ENCODE assay signal across 9 mouse cellular contexts in the genomic region with DNA sequence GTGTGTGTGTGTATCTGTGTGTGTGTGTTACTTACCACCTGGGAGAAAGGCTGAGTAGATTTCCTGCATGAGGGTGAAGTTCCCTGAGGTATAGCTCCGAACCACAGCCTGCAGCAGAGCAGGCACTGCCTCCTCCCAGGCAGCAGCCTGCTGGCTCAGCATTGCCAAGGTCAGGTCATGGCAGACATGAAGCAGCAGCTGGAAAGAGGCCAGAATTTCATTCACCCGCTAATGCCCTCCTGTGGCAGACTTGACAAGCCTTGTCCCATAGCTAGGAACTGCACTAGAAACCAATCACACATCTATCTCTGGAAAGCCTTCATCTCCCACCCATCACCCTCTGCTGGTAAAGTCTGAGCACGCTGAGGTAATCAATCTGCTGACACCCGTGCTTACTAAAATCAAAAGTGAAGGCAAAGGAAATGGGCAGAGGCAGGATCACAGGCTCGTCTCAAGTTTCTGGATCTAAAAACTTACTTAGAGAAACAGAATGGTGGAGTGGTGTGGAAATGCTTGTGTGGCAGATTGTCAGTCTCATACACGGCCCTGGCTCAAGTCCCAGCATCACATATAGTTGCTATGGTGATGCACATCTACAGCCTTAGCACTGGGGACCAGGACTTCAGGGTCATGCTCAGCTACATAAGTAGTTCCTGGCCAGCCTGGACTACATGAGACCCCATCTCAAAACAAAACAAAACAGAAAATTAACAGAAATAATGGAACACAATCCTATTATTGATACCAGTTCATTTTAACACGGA. TPM values are rescaled to one million over a fixed set of nuclear protein-coding genes. Genes with fewer than 3 reads are reported as not detected.
DNase-seq lines count a peak whose midpoint lies in the region; ATAC-seq and TF ChIP-seq lines count a peak whose summit lies in the region.
"Had no signal": no experiment of that assay in that cellular context is flagged by ENCODE, and none has a peak within 500 bp of the region (broad histone marks: within the 10 kb centered on the region; RNA-seq: fewer than 3 reads in every experiment).

No protein-coding gene starts in this region.

- no peak for TF ChIP-seq CTCF in lung, adult 2 months (IDR thresholded peaks at IDR 0.05; ENCODE audit: insufficient read depth, low read length)
- peak; percentile 55 for TF ChIP-seq CTCF in kidney, adult 2 months (conservative IDR thresholded peaks at IDR 0.05; ENCODE audit: insufficient read depth, insufficient read length, low read depth, low read length)

- intact Hi-C loops in gastrocnemius, postnatal 14 days (cut with DNase I; ENCODE audit: low total_unique reads) = no loop called here

- no peak overlapping the region for H3K27ac ChIP-seq in kidney, adult 2 months (ENCODE audit: insufficient read depth, low read depth, low read length)
- H3K27ac ChIP-seq in forebrain, embryonic 15.5 days (replicated peaks) = no peak overlapping the region

- no peak overlapping the region for H3K4me2 ChIP-seq in forebrain, embryonic 15.5 days (replicated peaks)

- no peaks in the 10 kb centered on the region for H3K4me1 ChIP-seq in lung, adult 2 months (ENCODE audit: control insufficient read depth, insufficient read depth, low read length)
- no peaks in the 10 kb centered on the region; the same call in 1 of the 2 replicates for H3K4me1 ChIP-seq in kidney, adult 2 months (ENCODE audit: control insufficient read depth, insufficient read depth, low read length)
- peaks cover 4% of the 10 kb centered on the region; the same call in 1 of the 2 replicates for H3K4me1 ChIP-seq in forebrain, embryonic 15.5 days

- no peaks in the 10 kb centered on the region for H3K9me3 ChIP-seq in forebrain, embryonic 15.5 days

- no peaks in the 10 kb centered on the region for H3K27me3 ChIP-seq in kidney, adult 2 months (replicated peaks; ENCODE audit: control insufficient read depth, insufficient read depth, low read length)
- H3K27me3 ChIP-seq in forebrain, embryonic 15.5 days = no peaks in the 10 kb centered on the region

- no peak for ATAC-seq in forebrain, embryonic 15.5 days (replicated peaks)

- no peak for TF ChIP-seq POLR2A in lung, adult 2 months (IDR thresholded peaks at IDR 0.05; ENCODE audit: borderline replicate concordance, extremely low read depth, low read depth, low read length)
- TF ChIP-seq POLR2A in kidney, adult 2 months (IDR thresholded peaks at IDR 0.05; ENCODE audit: low read depth, low read length) = no peak

- no peak overlapping the region for H3K9ac ChIP-seq in forebrain, embryonic 15.5 days (replicated peaks)

- H3K4me3 ChIP-seq in lung, adult 2 months (replicated peaks; ENCODE audit: extremely low read depth, low read depth, low read length) = no peak overlapping the region
- H3K4me3 ChIP-seq in kidney, adult 2 months (ENCODE audit: insufficient read depth, low read depth, low read length) = no peak overlapping the region
- no peak overlapping the region for H3K4me3 ChIP-seq in forebrain, embryonic 15.5 days

- WGBS in lung, adult 2 months = 49% methylated on average over 7 of the region's 7 CpGs
- WGBS in kidney, adult 2 months = 27% methylated on average over 7 of the region's 7 CpGs
- 69% methylated on average over 7 of the region's 7 CpGs for WGBS in forebrain, embryonic 15.5 days

- no peaks in the 10 kb centered on the region; the same call in 1 of the 2 replicates for H3K36me3 ChIP-seq in kidney, adult 2 months (ENCODE audit: control insufficient read depth, insufficient read depth, low read length)
- H3K36me3 ChIP-seq in forebrain, embryonic 15.5 days = peaks cover 65% of the 10 kb centered on the region

- DNase-seq in lung, adult 18-20 months = peak; percentile 35 to 54
- DNase-seq in lung, adult 2 months = no peak
- DNase-seq in adrenal gland, postnatal 25 days = peak; percentile 79
- peak; percentile 72 for DNase-seq in gastrocnemius, postnatal 14 days
- DNase-seq in kidney, adult 2 months = peak; percentile 91
- DNase-seq in lung, postnatal 14 days = peak; percentile 48
- peak; percentile 74 for DNase-seq in testis, postnatal 14 days (ENCODE audit: low spot score)

RNA-seq across cellular contexts. Expression of a gene that starts 22.6 kb away (rescaled TPM):
- 41.5 and 64.0 TPM in 2 replicates for polyA plus RNA-seq in lung, adult 2 months (2012; rRNA removed)
- 54.1 and 65.5 TPM in 2 replicates for total RNA-seq in adrenal gland, postnatal 25 days (2021)
- 10 to 100 TPM; 31.3 to 32.1 TPM for total RNA-seq in gastrocnemius, postnatal 14 days (2021)
- polyA plus RNA-seq in kidney, adult 2 months (2012; rRNA removed) = 43.8 and 47.2 TPM in 2 replicates
- 147 TPM in 2 replicates for polyA plus RNA-seq in forebrain, embryonic 15.5 days (2015; fragmentation: Nextera tagmentation; extraction: Ambion mirVana)

RNA-seq across cellular contexts. Expression of a gene that starts 33.6 kb away (rescaled TPM):
- polyA plus RNA-seq in lung, adult 2 months (2012; rRNA removed) = 0.42 and 1.6 TPM in 2 replicates
- 1.0 and 1.7 TPM in 2 replicates for total RNA-seq in adrenal gland, postnatal 25 days (2021)
- total RNA-seq in gastrocnemius, postnatal 14 days (2021) = not detected
- 0.16 TPM in 2 replicates for polyA plus RNA-seq in kidney, adult 2 months (2012; rRNA removed)
- polyA plus RNA-seq in forebrain, embryonic 15.5 days (2015; fragmentation: Nextera tagmentation; extraction: Ambion mirVana) = not detected in 2 replicates
- polyA plus RNA-seq: intestine, embryonic 14.5 days had no signal

RNA-seq across cellular contexts. Expression of a gene that starts 41.8 kb away (rescaled TPM):
- polyA plus RNA-seq in lung, adult 2 months (2012; rRNA removed) = 5.5 and 5.7 TPM in 2 replicates
- total RNA-seq in adrenal gland, postnatal 25 days (2021) = 23.3 and 26.5 TPM in 2 replicates
- 10 to 100 TPM in 1 of 2 experiments, 1 to 10 TPM in 1; 9.5 to 10.8 TPM for total RNA-seq in gastrocnemius, postnatal 14 days (2021)
- polyA plus RNA-seq in kidney, adult 2 months (2012; rRNA removed) = 5.3 and 6.3 TPM in 2 replicates
- 12.7 and 15.9 TPM in 2 replicates for polyA plus RNA-seq in forebrain, embryonic 15.5 days (2015; fragmentation: Nextera tagmentation; extraction: Ambion mirVana)

RNA-seq across cellular contexts. Expression of a gene that starts 44.9 kb away (rescaled TPM):
- polyA plus RNA-seq in lung, adult 2 months (2012; rRNA removed) = 18.4 and 22.6 TPM in 2 replicates
- 70.7 and 72.0 TPM in 2 replicates for total RNA-seq in adrenal gland, postnatal 25 days (2021)
- 10 to 100 TPM; 39.7 to 43.8 TPM for total RNA-seq in gastrocnemius, postnatal 14 days (2021)
- 52.1 and 78.2 TPM in 2 replicates for polyA plus RNA-seq in kidney, adult 2 months (2012; rRNA removed)
- 106 and 107 TPM in 2 replicates for polyA plus RNA-seq in forebrain, embryonic 15.5 days (2015; fragmentation: Nextera tagmentation; extraction: Ambion mirVana)
